Mouse (Mus musculus) limb, embryonic 14.5 days (tissue): ENCODE data around the gene Dusp18. TPM values are rescaled to one million over a fixed set of nuclear protein-coding genes. Genes with fewer than 3 reads are reported as not detected.
"Not testable (repeated sequence)": the region's sequence is repeated elsewhere in the genome, so short reads cannot be mapped to it uniquely, and the experiment has no call there.

ENCODE experiments used
- ATAC-seq: fragments of 200-750 bp; cut with Nextera tagmentation; 2 replicates; pipeline ENCODE4 v1.8.0; 2017; ENCODE audit warnings: low read depth, moderate number of reproducible peaks, moderate TSS enrichment; ENCODE audit not compliant: low FRiP score
- DNase-seq: peaks from one replicate; pipeline ENCODE4 v3.0.0-alpha.2; 2015; ENCODE audit warnings: low spot score
- H3K27ac ChIP-seq: fragments of 300-500 bp; sonication (generic); replicated peaks from 2 replicates; pipeline ENCODE4 v1.5.1; 2014; ENCODE audit warnings: low read depth, mild to moderate bottlenecking, low read length, moderate library complexity, mixed read lengths
- H3K27me3 ChIP-seq: fragments of 300-500 bp; sonication (generic); 2 replicates; pipeline ENCODE4 v1.6.1; 2014; ENCODE audit warnings: low read length, mixed read lengths; ENCODE audit not compliant: control insufficient read depth, insufficient read depth
- H3K36me3 ChIP-seq: fragments of 300-500 bp; sonication (generic); 2 replicates; pipeline ENCODE4 v1.6.1; 2014; ENCODE audit warnings: mild to moderate bottlenecking, low read length, moderate library complexity, mixed read lengths; ENCODE audit not compliant: control insufficient read depth, insufficient read depth
- H3K4me1 ChIP-seq: fragments of 300-500 bp; sonication (generic); 2 replicates; pipeline ENCODE4 v1.6.1; 2014; ENCODE audit warnings: antibody characterized with exemption, low read length, mixed read lengths; ENCODE audit not compliant: control insufficient read depth, insufficient read depth
- H3K4me2 ChIP-seq: fragments of 300-500 bp; sonication (generic); replicated peaks from 2 replicates; pipeline ENCODE4 v1.6.1; 2014; ENCODE audit warnings: low read depth, mild to moderate bottlenecking, low read length, moderate library complexity; ENCODE audit not compliant: severe bottlenecking
- H3K4me3 ChIP-seq: fragments of 300-500 bp; sonication (generic); replicated peaks from 2 replicates; pipeline ENCODE4 v1.5.1; 2014; ENCODE audit warnings: low read length
- H3K9ac ChIP-seq: fragments of 300-500 bp; sonication (generic); 2 replicates; pipeline ENCODE4 v1.6.1; 2014; ENCODE audit warnings: mild to moderate bottlenecking, low read depth, low read length, moderate library complexity; ENCODE audit not compliant: severe bottlenecking
- H3K9me3 ChIP-seq: fragments of 300-500 bp; sonication (generic); 2 replicates; pipeline ENCODE4 v1.6.1; 2016; ENCODE audit warnings: low read length; ENCODE audit not compliant: control insufficient read depth
- POLR2A ChIP-seq: fragments of 200-500 bp; IDR thresholded peaks from 2 replicates; pipeline ENCODE4 v1.8.0; 2012; ENCODE audit warnings: inconsistent platforms, mild to moderate bottlenecking, moderate library complexity, borderline replicate concordance; ENCODE audit not compliant: insufficient read depth, insufficient read length; ENCODE audit errors: extremely low read depth
- WGBS: fragments of 180-500 bp; shearing (Covaris S2); extraction: QIAGEN DNeasy Blood & Tissue Kit; methylation state at CpG from one replicate; pipeline ENCODE4 v1.1.7; 2014; 5-methylcytosine and 5-hydroxymethylcytosine counted together
- polyA plus RNA-seq, 2 experiments: library from polyadenylated mRNA; depleted of rRNA in 1 of 2; stranded (reverse) in 1 of 2; unstranded in 1 of 2; fragments of >200 nt; fragmentation: Nextera tagmentation in 1 of 2; extraction: Ambion mirVana in 1 of 2; gene quantifications; 2 replicates each; pipeline versions ENCODE4 v1.2.1 to v1.2.3; 2012 to 2014

Dusp18 gene
- polyA plus RNA-seq, 2 experiments, result 6.3 to 8.5 TPM

- no peaks in the 10 kb centered on the region for H3K9me3 ChIP-seq
- H3K4me1 ChIP-seq, result no peaks in the 10 kb centered on the region
- H3K27me3 ChIP-seq, result no peaks in the 10 kb centered on the region
- H3K4me3 ChIP-seq, result no peak overlapping the region
- no peak overlapping the region for H3K4me2 ChIP-seq
- no peak overlapping the region for H3K27ac ChIP-seq
- TF ChIP-seq POLR2A, result no peak
- no peak for ATAC-seq
- DNase-seq, result no peak
- 0 out of 2 replicates have a peak, but pooled peaks cover 2% of the 10 kb centered on the region for H3K36me3 ChIP-seq
- WGBS, result 88% methylated on average over 1 of the region's 1 CpGs
- no peak overlapping the region for H3K9ac ChIP-seq
Measured at GRCm38 (mm10) chr11:3905446-3905845, 10.4 kb downstream of the Dusp18 start.

DNA sequence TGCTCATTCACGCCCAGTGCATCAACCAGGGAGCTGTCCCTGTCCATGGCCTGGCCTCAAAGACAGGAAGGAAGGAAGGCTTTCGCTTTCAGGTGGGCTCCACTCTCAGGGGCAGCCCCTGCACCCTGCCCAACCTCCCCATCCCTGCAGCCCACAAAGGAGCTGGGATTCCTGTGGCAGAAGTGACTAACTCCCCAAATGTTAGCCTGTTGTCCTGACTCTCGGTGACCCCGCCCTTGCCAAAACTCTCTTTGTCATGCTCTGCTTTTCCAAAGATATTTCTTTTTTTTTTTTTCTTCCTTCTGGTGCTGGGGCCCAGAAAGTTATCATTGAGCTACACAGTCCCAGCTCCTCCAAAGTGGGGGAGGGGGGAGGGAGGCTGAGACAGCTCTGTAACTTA lies 14.2 kb downstream of the Dusp18 start:
- 85% methylated on average over 4 of the region's 4 CpGs for WGBS
- Histone ChIP-seq H3K4me1 (peaks cover 16% of the 10 kb centered on the region), H3K4me2 (no peak overlapping the region)

DNA sequence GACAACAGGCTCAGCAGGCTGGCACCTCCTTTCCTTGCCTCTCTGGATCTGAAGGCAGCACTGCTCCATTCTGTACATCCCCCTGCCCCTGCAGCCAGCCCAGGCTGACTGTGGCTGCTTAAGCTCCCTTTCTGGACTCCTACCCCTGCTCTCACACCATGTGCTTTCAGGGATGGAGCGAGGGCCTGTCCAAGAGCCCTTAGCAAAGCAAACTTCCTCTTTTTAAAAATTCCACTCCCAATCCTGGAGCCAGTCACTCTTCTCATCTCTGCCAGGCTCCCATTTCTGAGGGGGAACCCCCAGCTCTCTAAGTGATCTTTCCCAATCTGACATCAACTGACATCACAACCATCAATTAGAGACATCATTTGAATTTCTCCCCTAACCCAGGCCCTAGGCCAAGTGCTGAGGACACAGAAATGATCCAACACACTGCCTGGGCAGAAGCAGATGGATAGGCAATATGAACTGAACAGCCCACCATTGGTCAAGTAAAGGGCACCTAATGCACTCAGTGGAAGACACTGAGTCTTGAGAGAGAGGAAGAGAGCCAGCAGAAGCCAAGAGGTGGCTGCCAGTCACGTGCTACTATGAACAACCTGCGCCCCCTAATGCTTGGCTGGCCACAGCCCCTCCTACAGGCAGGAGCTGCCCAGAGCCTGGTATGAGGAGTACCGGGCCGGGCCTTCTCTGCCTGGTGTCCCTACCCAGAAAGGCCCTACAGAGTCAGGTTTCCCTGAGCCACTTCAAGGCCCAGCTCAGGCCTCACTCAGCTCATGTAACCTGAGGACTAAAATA lies 15.7 kb downstream of the Dusp18 start:
- Histone ChIP-seq H3K9ac (no peak overlapping the region), H3K4me2 (no peak overlapping the region), H3K27me3 (peaks cover 5% of the 10 kb centered on the region), H3K27ac (no peak overlapping the region), H3K4me3 (no peak overlapping the region), H3K36me3 (0 out of 2 replicates have a peak, but pooled peaks cover 2% of the 10 kb centered on the region), H3K9me3 (no peaks in the 10 kb centered on the region), H3K4me1 (peaks cover 16% of the 10 kb centered on the region)
- WGBS, result 54% methylated on average over 5 of the region's 5 CpGs
- no peak for DNase-seq
- ATAC-seq, result no peak
- TF ChIP-seq POLR2A, result no peak

More for the DNA sequence above, 14.2 kb downstream of the Dusp18 start:
- H3K27me3 ChIP-seq, result peaks cover 5% of the 10 kb centered on the region
- no peak overlapping the region for H3K9ac ChIP-seq
- 0 out of 2 replicates have a peak, but pooled peaks cover 2% of the 10 kb centered on the region for H3K36me3 ChIP-seq
- no peak for TF ChIP-seq POLR2A
- no peak for ATAC-seq
- DNase-seq, result no peak
- H3K27ac ChIP-seq, result no peak overlapping the region
- H3K9me3 ChIP-seq, result no peaks in the 10 kb centered on the region
- H3K4me3 ChIP-seq, result no peak overlapping the region

DNA sequence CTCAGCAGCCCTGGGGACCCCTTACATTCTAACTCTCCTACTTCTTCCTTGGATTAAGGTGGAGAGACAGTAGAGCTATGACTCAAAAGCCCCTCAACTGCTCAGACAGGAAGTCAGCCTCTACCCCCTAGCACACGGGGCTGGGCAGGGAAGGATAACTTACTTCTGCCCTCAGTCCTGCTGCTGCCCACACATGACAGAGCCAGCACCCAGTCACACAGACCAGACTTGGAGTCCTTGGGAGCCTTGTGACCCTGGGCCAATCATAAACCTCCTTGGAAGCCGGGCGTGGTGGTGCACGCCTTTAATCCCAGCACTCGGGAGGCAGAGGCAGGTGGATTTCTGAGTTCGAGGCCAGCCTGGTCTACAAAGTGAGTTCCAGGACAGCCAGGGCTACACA lies 16.4 kb downstream of the Dusp18 start:
- H3K9me3 ChIP-seq, H3K27me3 ChIP-seq, DNase-seq, H3K9ac ChIP-seq, H3K36me3 ChIP-seq, ATAC-seq, H3K27ac ChIP-seq, H3K4me2 ChIP-seq, H3K4me3 ChIP-seq: not testable (repeated sequence)
- H3K4me1 ChIP-seq, result peaks cover 16% of the 10 kb centered on the region
- WGBS, result 90% methylated on average over 5 of the region's 6 CpGs

DNA sequence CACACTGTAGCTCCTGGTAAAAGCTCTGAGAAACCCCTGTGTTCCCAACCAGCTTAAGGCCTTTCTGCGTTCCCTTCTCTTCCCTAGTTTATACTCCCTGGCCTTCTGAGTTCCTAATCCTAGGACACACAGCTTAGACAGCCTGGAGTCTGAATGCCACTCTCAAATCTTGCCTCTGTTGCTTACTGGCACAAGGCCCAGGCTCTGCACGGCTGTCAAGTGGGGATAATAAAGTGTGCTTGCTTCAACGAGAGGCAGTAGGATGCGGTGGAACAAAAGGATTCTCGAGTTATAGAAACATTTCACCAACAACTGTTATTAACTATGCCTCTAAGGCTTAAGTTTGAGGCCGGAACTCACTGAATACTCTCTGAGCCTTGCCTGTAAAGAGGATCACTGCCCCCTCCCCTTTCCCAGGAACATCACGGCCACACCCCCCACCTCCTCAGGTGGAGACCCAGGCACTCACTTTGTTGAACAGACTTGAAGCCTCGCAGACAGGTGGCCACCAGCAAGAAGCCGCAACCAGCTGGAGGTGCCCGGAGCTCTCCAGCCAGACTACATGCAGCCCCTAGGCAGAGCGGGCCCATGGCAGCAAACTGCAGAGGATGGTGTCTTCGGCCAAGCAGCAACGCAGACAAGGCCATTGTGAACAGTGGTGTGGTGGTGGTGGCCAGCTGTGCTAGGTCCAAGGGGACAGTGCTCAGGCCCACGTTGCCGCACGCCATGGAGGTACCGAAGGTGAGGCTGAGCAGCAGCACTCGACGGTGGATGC lies 17.2 kb downstream of the Dusp18 start:
- no peaks in the 10 kb centered on the region for H3K36me3 ChIP-seq
- peaks cover 16% of the 10 kb centered on the region for H3K4me1 ChIP-seq
- no peak overlapping the region for H3K27ac ChIP-seq
- no peak for TF ChIP-seq POLR2A
- peak; percentile 45 for DNase-seq
- no peaks in the 10 kb centered on the region for H3K9me3 ChIP-seq
- WGBS, result 15% methylated on average over 16 of the region's 19 CpGs
- H3K4me3 ChIP-seq, result peak overlapping the region; percentile 60
- peaks cover 5% of the 10 kb centered on the region for H3K27me3 ChIP-seq
- peak overlapping the region; percentile 93 for H3K4me2 ChIP-seq
- peak overlapping the region; percentile 52; the same call in 1 of the 2 replicates for H3K9ac ChIP-seq
- no peak for ATAC-seq
